Mouse (Mus musculus) liver, postnatal 0 days (tissue): Measurements from ENCODE around the gene 3100002H09Rik. TPM values are rescaled to one million over a fixed set of nuclear protein-coding genes. Genes with fewer than 3 reads are reported as not detected.
A peak's percentile ranks its signal among the peaks of the same experiment; 100 is the strongest.

Experiments used
- ATAC-seq: fragments of 200-750 bp; cut with Nextera tagmentation; 2 replicates; pipeline ENCODE4 v1.8.0; 2017; ENCODE audit warnings: mild to moderate bottlenecking, moderate library complexity
- DNase-seq: peaks from one replicate; pipeline ENCODE4 v3.0.0-alpha.2; 2016
- H3K27ac ChIP-seq: fragments of 300-500 bp; sonication (generic); 2 replicates; pipeline ENCODE4 v1.5.1; 2014; ENCODE audit warnings: antibody characterized with exemption, moderate library complexity, mild to moderate bottlenecking, low read depth
- H3K27me3 ChIP-seq: fragments of 300-500 bp; sonication (generic); 2 replicates; pipeline ENCODE4 v1.6.1; 2014; ENCODE audit warnings: low read length, control low read depth, mixed read lengths; ENCODE audit not compliant: insufficient read depth
- H3K36me3 ChIP-seq: fragments of 300-500 bp; sonication (generic); replicated peaks from 2 replicates; pipeline ENCODE4 v1.6.1; 2014; ENCODE audit warnings: mild to moderate bottlenecking, control low read depth, low read length, moderate library complexity, mixed read lengths; ENCODE audit not compliant: insufficient read depth
- H3K4me1 ChIP-seq: fragments of 300-500 bp; sonication (generic); 2 replicates; pipeline ENCODE4 v1.6.1; 2014; ENCODE audit warnings: antibody characterized with exemption, mild to moderate bottlenecking, control low read depth; ENCODE audit not compliant: insufficient read depth
- H3K4me2 ChIP-seq: fragments of 300-500 bp; sonication (generic); 2 replicates; pipeline ENCODE4 v1.6.1; 2014; ENCODE audit warnings: low read depth, mild to moderate bottlenecking, low read length, moderate library complexity, mixed read lengths
- H3K4me3 ChIP-seq: fragments of 300-500 bp; sonication (generic); 2 replicates; pipeline ENCODE4 v1.5.1; 2014; ENCODE audit warnings: low read depth, low read length
- H3K9ac ChIP-seq: fragments of 300-500 bp; sonication (generic); replicated peaks from 2 replicates; pipeline ENCODE4 v1.6.1; 2014; ENCODE audit warnings: mild to moderate bottlenecking, moderate library complexity
- H3K9me3 ChIP-seq: fragments of 300-500 bp; sonication (generic); 2 replicates; pipeline ENCODE4 v1.6.1; 2016; ENCODE audit warnings: mild to moderate bottlenecking, control low read depth, low read length, mixed read lengths
- CTCF ChIP-seq: sonication (generic); IDR thresholded peaks from 2 replicates; pipeline ENCODE4 v1.5.1; 2016; ENCODE audit warnings: antibody characterized with exemption, low read depth
- EP300 ChIP-seq: IDR thresholded peaks from 2 replicates; pipeline ENCODE4 v1.6.1; 2016; ENCODE audit warnings: antibody characterized with exemption, low read depth, mild to moderate bottlenecking
- WGBS: fragments of 180-500 bp; shearing (Covaris S2); extraction: QIAGEN DNeasy Blood & Tissue Kit; methylation state at CpG from one replicate; pipeline ENCODE4 v1.1.7; 2014; ENCODE audit not compliant: insufficient replicate concordance; 5-methylcytosine and 5-hydroxymethylcytosine counted together
- polyA plus RNA-seq: library from polyadenylated mRNA; unstranded; fragments of >200 nt; fragmentation: Nextera tagmentation; extraction: Ambion mirVana; gene quantifications from 2 replicates; pipeline ENCODE4 v1.2.1, GENCODE M21; 2015

3100002H09Rik gene
- polyA plus RNA-seq: not detected in 2 replicates

- 0 out of 2 replicates have a peak, but pooled peaks cover 7% of the 10 kb centered on the region for H3K27me3 ChIP-seq
- no peak within 1 kb of the TSS for H3K9ac ChIP-seq
- no peak within 1 kb of the TSS for H3K4me3 ChIP-seq
- DNase-seq: no peak
- WGBS: 77% methylated on average over 2 of the region's 2 CpGs
- no peak within 1 kb of the TSS for H3K4me2 ChIP-seq
- TF ChIP-seq CTCF (no peak), EP300 (no peak)
- H3K27ac ChIP-seq: no peak within 1 kb of the TSS
- H3K9me3 ChIP-seq: no peaks in the 10 kb centered on the region
- ATAC-seq: no peak
- peaks cover 10% of the 10 kb centered on the region for H3K4me1 ChIP-seq
- H3K36me3 ChIP-seq: no peaks in the 10 kb centered on the region
These were observed at the start of gene 3100002H09Rik for GRCm38 (mm10) chr4:124610703-124611102. TSS of gene 3100002H09Rik (minus strand) at chr4:124610803.

- no peak for ATAC-seq
- WGBS: 3% methylated on average over 68 of the region's 68 CpGs
These were observed 48.9 kb upstream of the 3100002H09Rik start for GRCm38 (mm10) chr4:124659251-124660217.

GRCm38 (mm10) chr4:124658412-124658851 lies 47.8 kb upstream of the 3100002H09Rik start:
- Histone ChIP-seq H3K4me3 (peak overlapping the region; percentile 54; the same call in 1 of the 2 replicates), H3K27ac (no peak overlapping the region), H3K9ac (no peak overlapping the region), H3K27me3 (peaks cover 95% of the 10 kb centered on the region), H3K9me3 (no peaks in the 10 kb centered on the region), H3K36me3 (no peaks in the 10 kb centered on the region), H3K4me1 (peaks cover 13% of the 10 kb centered on the region), H3K4me2 (peak overlapping the region; percentile 93; the same call in 1 of the 2 replicates)
- WGBS: under 1% methylated on average over 39 of the region's 39 CpGs
- DNase-seq: no peak
- no peak for TF ChIP-seq EP300
- TF ChIP-seq CTCF: no peak
- no peak for ATAC-seq

More at GRCm38 (mm10) chr4:124659251-124660217, 48.9 kb upstream of the 3100002H09Rik start:
- Histone ChIP-seq H3K4me3 (peak overlapping the region; percentile 17), H3K27ac (no peak overlapping the region), H3K27me3 (peaks cover 87% of the 10 kb centered on the region), H3K36me3 (no peaks in the 10 kb centered on the region), H3K4me1 (peaks cover 13% of the 10 kb centered on the region), H3K4me2 (peak overlapping the region; percentile 0; the same call in 1 of the 2 replicates), H3K9me3 (no peaks in the 10 kb centered on the region), H3K9ac (no peak overlapping the region)
- DNase-seq: no peak
- TF ChIP-seq CTCF (no peak), EP300 (no peak)

GRCm38 (mm10) chr4:124657781-124658180 lies 47.2 kb upstream of the 3100002H09Rik start:
- 2% methylated on average over 42 of the region's 61 CpGs for WGBS
- Histone ChIP-seq H3K4me3 (peak overlapping the region; percentile 54), H3K27ac (no peak overlapping the region), H3K9ac (no peak overlapping the region), H3K36me3 (no peaks in the 10 kb centered on the region), H3K27me3 (peaks cover 95% of the 10 kb centered on the region), H3K9me3 (no peaks in the 10 kb centered on the region), H3K4me1 (peaks cover 13% of the 10 kb centered on the region), H3K4me2 (peak overlapping the region; percentile 93)
- TF ChIP-seq EP300 (no peak), CTCF (no peak)
- DNase-seq (no peak), ATAC-seq (peak; percentile 25)

- no peak overlapping the region; the same call in 1 of the 2 replicates for H3K9ac ChIP-seq
- H3K36me3 ChIP-seq: no peaks in the 10 kb centered on the region
- DNase-seq (peak; percentile 76), ATAC-seq (peak; percentile 91)
- WGBS: under 1% methylated on average over 84 of the region's 92 CpGs
- TF ChIP-seq EP300 (no peak), CTCF (no peak)
- H3K4me3 ChIP-seq: peak overlapping the region; percentile 54
- peak overlapping the region; percentile 93 for H3K4me2 ChIP-seq
- no peaks in the 10 kb centered on the region for H3K9me3 ChIP-seq
- H3K27ac ChIP-seq: no peak overlapping the region
- peaks cover 13% of the 10 kb centered on the region for H3K4me1 ChIP-seq
- peaks cover 91% of the 10 kb centered on the region for H3K27me3 ChIP-seq
These were observed 46.4 kb upstream of the 3100002H09Rik start for GRCm38 (mm10) chr4:124656854-124657650.
